Mouse (Mus musculus): ENCODE measurements around the gene Tmprss2.
"Not testable (repeated sequence)": the region's sequence is repeated elsewhere in the genome, so short reads cannot be mapped to it uniquely, and the experiment has no call there.

The Tmprss2 gene

DNA sequence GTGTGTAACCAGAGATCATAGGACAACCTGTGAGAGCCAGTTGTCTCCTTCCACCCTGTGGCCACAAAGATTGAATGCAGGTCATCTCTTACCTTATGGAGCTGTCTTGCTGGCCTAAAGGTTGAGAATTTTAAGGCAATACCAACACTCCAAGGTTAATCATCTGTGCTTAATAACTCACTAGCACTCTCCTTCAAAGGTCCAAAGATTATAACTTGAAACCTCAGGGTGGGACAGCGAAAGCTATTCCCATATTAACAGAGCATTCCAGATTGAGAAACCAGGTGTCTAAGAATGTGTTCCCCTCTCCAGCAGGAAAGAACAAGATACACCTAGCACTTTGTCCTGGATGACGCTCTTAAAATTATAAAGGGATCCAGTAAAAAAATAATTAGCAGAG is 12.9 kb downstream of the Tmprss2 start:
- in situ Hi-C loops (cut with MboI; ENCODE audit: low pct_unique_long_range_greater_than_20kb in 1 of 2, low sequenced_read_pairs in 2 of 2, unreplicated experiment in 1 of 2), result no loop called here

DNA sequence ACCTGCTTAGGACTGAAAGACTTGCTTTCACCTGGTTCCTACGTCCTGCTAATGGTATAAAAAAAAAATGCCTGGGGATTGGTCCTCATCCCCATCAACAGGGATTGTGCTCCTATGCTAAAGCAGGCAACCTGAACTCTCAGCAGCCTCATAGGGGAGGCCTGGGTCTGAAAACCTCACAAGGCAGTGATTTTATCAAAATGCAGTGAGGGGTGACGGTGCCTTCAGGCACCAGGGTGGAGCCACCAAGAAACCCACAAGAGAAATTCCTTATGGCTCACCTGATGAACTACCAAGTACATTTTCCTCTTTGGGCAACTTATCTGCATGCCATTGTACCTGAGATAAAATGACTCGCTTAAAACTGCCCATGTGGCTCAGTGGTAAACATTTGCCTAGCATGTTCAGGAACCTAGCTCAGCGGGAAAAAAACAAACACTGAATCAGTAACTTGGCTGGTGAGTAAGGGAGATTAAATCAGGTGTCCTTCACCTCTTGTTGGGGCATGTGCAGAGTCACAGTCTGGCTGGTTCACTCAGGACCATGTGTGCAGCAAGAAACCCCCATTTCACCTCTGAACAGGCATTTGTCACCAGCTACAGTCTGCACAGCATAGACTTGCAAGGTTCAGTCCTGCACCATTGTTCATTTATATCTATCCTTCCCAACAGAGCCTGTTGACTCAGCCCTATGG is 17.0 kb downstream of the Tmprss2 start:
- in situ Hi-C loops (cut with MboI; ENCODE audit: low pct_unique_long_range_greater_than_20kb in 1 of 2, low sequenced_read_pairs in 2 of 2, unreplicated experiment in 1 of 2), result no loop called here

DNA sequence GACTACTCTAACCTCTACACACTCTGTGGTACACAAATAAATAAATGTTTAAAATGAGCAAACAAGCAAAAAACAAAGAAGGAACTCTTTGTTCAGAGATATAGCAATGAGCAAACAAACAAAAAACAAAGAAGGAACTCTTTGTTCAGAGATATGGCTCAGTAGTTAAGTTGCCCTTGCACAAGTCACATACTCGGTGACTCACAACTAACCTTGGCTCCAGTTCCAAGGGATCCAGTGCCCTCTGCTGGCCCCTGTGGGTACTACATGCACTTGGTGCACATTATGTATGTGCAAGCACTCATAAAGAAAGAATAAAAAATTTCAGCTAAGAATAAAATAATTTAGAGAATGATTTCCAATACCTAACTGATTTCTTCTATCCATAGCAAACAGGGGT is 17.9 kb downstream of the Tmprss2 start:
- in situ Hi-C loops (cut with MboI; ENCODE audit: low pct_unique_long_range_greater_than_20kb in 1 of 2, low sequenced_read_pairs in 2 of 2, unreplicated experiment in 1 of 2), result no loop called here

DNA sequence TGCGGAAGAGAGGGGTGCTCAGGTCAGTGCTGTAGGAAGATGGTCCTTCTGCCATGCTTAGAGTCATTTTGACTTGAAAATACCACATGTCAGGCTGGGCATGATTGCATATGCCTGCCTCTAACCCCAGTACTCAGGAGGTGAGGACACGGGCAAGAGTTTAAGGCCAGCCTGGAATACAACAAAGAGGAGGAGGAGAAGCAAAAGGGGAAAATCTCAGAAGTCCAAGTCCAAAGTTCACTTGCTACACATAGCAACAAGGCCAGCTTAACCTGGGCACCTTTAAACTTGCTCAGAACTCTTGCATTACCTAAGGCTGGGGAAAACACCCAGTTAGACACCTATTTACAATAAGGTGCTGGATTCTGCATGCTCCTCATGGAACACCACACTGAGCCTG is 19.5 kb downstream of the Tmprss2 start:
- in situ Hi-C loops (cut with MboI; ENCODE audit: low pct_unique_long_range_greater_than_20kb in 1 of 2, low sequenced_read_pairs in 2 of 2, unreplicated experiment in 1 of 2), result no loop called here

DNA sequence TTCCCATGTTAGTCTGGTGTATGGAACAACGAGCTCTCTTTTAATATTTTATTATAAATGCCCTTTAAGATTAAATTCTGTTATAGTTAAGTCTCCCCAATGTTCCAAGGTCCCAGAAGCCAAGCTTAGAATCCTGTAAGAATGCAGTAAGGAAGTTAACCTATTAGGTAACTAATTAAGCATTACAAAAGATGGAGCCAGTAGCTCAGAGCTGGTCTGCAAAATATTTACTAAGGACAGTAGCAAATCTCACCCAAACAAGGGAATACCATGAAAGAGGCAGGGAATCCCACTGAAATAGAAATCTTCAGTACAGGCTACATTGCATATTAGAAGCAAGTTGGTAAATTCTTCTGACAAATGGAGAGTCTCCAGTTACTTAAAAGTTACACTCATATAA is 28.1 kb downstream of the Tmprss2 start:
- in situ Hi-C loops (cut with MboI; ENCODE audit: low pct_unique_long_range_greater_than_20kb in 1 of 2, low sequenced_read_pairs in 2 of 2, unreplicated experiment in 1 of 2), result not testable (repeated sequence)

GRCm38 (mm10) chr16:97569426-97569825 is 41.6 kb downstream of the Tmprss2 start:
- in situ Hi-C loops (cut with MboI; ENCODE audit: low pct_unique_long_range_greater_than_20kb in 1 of 2, low sequenced_read_pairs in 2 of 2, unreplicated experiment in 1 of 2), result no loop called here

GRCm38 (mm10) chr16:97568662-97569061 is 42.3 kb downstream of the Tmprss2 start:
- in situ Hi-C loops (cut with MboI; ENCODE audit: low pct_unique_long_range_greater_than_20kb in 1 of 2, low sequenced_read_pairs in 2 of 2, unreplicated experiment in 1 of 2), result no loop called here

DNA sequence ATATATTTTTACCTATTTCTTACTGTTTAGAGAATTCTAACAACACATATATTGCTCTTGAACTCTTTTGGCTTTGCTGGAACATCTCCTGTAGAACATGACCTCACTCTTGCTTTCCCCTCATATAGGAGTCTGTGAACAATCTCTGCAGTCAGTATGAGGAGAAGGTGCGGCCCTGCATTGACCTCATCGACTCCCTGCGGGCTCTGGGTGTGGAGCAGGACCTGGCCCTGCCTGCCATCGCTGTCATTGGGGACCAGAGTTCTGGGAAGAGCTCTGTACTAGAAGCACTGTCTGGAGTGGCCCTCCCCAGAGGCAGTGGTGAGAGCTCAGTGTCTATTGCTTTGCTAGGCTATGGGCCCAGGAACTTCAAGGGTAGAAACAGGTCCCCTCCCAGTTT is 66.7 kb downstream of the Tmprss2 start:
- in situ Hi-C loops (cut with MboI; ENCODE audit: low pct_unique_long_range_greater_than_20kb in 1 of 2, low sequenced_read_pairs in 2 of 2, unreplicated experiment in 1 of 2), result no loop called here

DNA sequence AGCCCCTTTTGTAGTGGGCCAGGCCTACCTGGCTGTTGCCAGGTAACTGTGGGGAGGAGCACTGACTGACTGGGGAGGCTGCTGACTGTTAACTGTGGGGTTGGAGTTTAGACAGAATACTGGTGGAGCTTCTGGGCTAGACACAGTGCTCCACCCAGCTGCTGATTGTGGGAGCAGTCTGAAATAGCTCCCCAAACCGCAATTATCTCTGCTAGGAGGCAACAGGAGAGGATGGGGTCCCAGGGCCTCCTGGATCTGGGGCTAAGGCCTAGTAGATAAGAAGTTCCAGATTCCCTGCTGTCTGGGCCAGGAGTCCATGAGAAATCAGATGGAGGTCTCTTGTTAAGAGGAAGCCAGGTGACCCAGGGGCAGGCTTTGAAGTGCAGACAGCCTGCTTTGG is 74.1 kb downstream of the Tmprss2 start:
- in situ Hi-C loops (cut with MboI; ENCODE audit: low pct_unique_long_range_greater_than_20kb in 1 of 2, low sequenced_read_pairs in 2 of 2, unreplicated experiment in 1 of 2), result no loop called here

GRCm38 (mm10) chr16:97535808-97536413 is 75.1 kb downstream of the Tmprss2 start:
- in situ Hi-C loops (cut with MboI; ENCODE audit: low pct_unique_long_range_greater_than_20kb in 1 of 2, low sequenced_read_pairs in 2 of 2, unreplicated experiment in 1 of 2), result no loop called here

- in situ Hi-C loops (cut with MboI; ENCODE audit: low pct_unique_long_range_greater_than_20kb in 1 of 2, low sequenced_read_pairs in 2 of 2, unreplicated experiment in 1 of 2), result no loop called here
Measured at GRCm38 (mm10) chr16:97534876-97535461, 76.0 kb downstream of the Tmprss2 start.

- in situ Hi-C loops (cut with MboI; ENCODE audit: low pct_unique_long_range_greater_than_20kb in 1 of 2, low sequenced_read_pairs in 2 of 2, unreplicated experiment in 1 of 2), result no loop called here
Measured at GRCm38 (mm10) chr16:97534448-97534847, 76.5 kb downstream of the Tmprss2 start.

- in situ Hi-C loops (cut with MboI; ENCODE audit: low pct_unique_long_range_greater_than_20kb in 1 of 2, low sequenced_read_pairs in 2 of 2, unreplicated experiment in 1 of 2), result no loop called here
Measured at GRCm38 (mm10) chr16:97533751-97534150, 77.2 kb downstream of the Tmprss2 start.

- in situ Hi-C loops (cut with MboI; ENCODE audit: low pct_unique_long_range_greater_than_20kb in 1 of 2, low sequenced_read_pairs in 2 of 2, unreplicated experiment in 1 of 2), result no loop called here
Measured at GRCm38 (mm10) chr16:97533126-97533525, 77.9 kb downstream of the Tmprss2 start.

- in situ Hi-C loops (cut with MboI; ENCODE audit: low pct_unique_long_range_greater_than_20kb in 1 of 2, low sequenced_read_pairs in 2 of 2, unreplicated experiment in 1 of 2), result no loop called here
Measured at GRCm38 (mm10) chr16:97529241-97529640, 81.8 kb downstream of the Tmprss2 start.

DNA sequence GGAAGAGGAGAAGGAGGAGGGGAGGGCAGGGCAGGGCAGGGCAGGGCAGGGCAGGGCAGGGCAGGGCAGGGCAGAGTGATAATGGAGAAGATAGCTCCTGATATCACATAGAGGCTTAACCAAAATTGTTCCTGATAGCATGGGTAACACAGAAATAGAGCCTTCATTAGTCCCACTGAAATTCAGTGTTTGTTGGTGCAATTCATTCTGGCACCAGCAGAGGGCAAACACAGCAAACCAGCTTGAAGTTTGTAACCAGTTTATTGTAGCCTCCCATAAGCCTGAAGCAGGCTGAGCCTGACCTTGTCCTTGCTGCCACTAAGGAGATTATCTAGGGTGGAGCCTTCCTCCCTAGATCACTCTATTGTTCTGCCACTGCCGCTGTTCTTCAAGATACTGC is 88.0 kb downstream of the Tmprss2 start:
- in situ Hi-C loops (cut with MboI; ENCODE audit: low pct_unique_long_range_greater_than_20kb in 1 of 2, low sequenced_read_pairs in 2 of 2, unreplicated experiment in 1 of 2), result no loop called here

DNA sequence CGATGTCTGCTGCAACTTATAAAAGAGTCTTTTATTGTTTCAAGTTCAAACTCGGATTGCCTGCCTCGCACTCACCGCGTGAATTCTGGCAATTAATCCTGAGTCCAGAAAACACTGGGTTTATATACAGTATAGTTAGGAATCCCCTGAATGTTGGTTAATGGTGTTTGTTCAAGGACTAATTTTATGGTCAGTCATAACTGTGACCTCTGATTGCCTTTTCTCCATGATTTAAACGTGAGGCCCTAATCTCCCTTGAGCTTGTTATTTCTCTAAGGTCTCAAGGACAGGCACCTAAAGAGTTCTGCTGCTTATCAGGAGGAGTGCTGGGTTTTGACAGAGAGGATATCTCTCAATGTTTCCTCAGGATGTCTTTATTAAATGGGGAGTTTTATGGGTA is 89.0 kb downstream of the Tmprss2 start:
- in situ Hi-C loops (cut with MboI; ENCODE audit: low pct_unique_long_range_greater_than_20kb in 1 of 2, low sequenced_read_pairs in 2 of 2, unreplicated experiment in 1 of 2), result no loop called here

DNA sequence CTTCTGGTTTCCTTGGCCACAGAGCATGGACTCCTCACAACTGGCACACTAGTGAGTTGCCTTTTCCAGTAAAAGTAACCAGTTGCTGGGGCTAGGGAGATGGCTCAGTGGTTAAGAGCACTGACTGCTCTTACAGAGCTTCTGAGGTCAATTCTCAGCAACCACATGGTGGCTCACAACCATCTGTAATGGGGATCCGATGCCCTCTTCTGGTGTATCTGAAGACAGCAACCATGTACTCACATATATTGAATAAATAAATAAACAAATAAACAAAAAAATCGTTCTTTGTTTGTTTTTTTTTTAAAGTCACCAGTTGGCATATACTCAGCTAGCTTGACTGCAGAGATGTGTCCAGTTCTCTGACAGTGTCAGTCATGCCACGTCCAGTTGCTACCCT is 94.7 kb downstream of the Tmprss2 start:
- in situ Hi-C loops (cut with MboI; ENCODE audit: low pct_unique_long_range_greater_than_20kb in 1 of 2, low sequenced_read_pairs in 2 of 2, unreplicated experiment in 1 of 2), result loop anchor here in 1 of 2 experiments (10.0 kb wide), 1 partner anchor 202 kb away; no protein-coding TSS in a partner anchor
